Mouse (Mus musculus): Measurements from ENCODE around the gene Rdh16f2. TPM values are rescaled to one million over a fixed set of nuclear protein-coding genes. Genes with fewer than 3 reads are reported as not detected.
"Not testable (repeated sequence)": the region's sequence is repeated elsewhere in the genome, so short reads cannot be mapped to it uniquely, and the experiment has no call there.

Rdh16f2 gene
- polyA plus RNA-seq, 1 experiment from 2014 or later, result not detected

DNA sequence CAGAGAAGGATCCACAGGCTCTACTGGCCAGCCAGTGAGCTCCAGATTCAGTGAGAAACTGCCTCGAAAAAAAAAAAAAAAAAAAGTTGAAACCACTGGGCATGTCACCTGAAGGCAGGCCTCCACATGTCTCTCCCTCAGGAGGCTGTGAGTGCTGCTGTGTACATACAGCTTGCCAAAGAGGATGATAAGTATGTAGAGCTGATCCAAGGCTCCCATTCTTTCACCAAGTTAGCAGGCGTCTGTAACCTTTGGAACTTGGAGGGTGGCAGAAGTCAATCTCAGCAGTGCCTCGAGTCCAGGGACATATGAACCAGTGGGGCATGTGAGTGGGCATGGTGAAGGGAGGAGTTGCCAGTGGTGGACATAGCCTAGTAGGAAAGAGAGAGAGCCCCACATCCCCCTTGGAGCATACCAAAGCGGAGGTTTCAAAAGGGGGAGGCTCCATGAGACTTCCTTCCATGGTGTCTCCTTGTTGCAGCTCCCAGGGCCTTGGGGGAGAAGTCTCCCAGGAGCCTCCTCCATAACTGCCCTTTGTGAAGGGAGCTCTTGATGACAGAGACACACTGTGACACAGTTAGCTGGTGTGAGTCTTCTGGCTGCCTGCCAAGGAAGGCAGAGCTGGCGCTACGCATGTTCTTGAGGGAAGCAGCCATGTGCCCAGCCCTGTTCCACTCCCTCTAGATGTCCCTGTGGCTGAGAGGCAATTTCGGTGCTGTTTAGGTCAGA, 38.6 kb downstream of the Rdh16f2 start:
- H3K36me3 ChIP-seq (ENCODE audit: inconsistent target), result no peaks in the 10 kb centered on the region
- H3K79me2 ChIP-seq (ENCODE audit: inconsistent target), result no peaks in the 10 kb centered on the region
- H3K27ac ChIP-seq, result no peak overlapping the region
- H3K4me3 ChIP-seq (ENCODE audit: inconsistent target), result no peak overlapping the region
- 80% methylated on average over 7 of the region's 7 CpGs for WGBS (ENCODE audit: missing documents)

DNA sequence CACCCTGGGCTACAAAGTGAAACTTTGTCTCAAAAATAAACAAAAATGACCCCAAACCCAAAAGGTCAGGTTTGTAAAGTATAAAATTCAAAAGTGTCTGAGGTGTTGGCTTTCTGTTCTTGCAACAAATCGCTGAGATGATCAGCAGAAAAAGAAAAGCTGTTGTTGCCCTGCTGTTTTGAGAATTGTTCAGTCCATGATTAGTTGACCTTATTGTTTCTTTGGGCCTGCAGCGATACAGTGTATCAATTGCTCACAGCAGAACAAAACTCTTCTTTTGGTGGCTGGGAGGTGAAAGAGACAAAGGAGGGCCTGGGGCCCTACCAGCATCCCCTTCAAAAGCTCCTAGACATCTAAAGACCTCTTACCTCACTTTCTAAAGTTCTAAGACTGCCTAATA, 39.9 kb downstream of the Rdh16f2 start:
- Histone ChIP-seq H3K79me2 (ENCODE audit: inconsistent target) (no peaks in the 10 kb centered on the region), H3K4me3 (ENCODE audit: inconsistent target) (no peak overlapping the region), H3K36me3 (ENCODE audit: inconsistent target) (no peaks in the 10 kb centered on the region), H3K27ac (no peak overlapping the region)
- 86% methylated on average over 2 of the region's 2 CpGs for WGBS (ENCODE audit: missing documents)

DNA sequence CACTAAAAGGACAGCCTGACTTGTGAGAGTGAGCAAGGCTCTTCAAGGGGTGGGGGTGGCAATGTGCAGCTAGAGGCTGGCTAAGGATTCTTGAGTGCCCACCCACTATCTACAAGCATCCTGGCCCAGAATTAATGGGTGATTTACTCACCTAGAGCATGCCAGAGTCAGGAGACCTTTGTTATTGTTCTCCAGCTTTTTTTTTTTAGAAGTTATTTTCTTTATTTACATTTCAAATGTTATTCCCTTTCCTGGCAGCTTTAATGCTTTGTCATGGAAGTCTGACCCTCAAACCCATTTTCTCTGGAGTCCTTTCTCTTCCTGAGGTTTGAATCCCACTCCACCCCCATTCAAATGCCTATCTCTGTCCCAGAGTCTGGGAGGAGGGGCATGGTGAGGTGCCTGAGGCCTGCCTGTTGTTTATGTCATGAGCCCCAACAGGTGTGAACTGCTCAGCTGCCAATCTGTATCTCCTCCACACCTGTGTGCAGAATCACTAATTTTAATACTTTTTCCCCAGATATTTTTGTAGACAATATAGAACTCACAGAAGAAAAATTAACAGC, 41.2 kb downstream of the Rdh16f2 start:
- H3K27ac ChIP-seq, result no peak overlapping the region
- no peak overlapping the region for H3K4me3 ChIP-seq (ENCODE audit: inconsistent target)
- H3K79me2 ChIP-seq (ENCODE audit: inconsistent target), result no peaks in the 10 kb centered on the region
- H3K36me3 ChIP-seq (ENCODE audit: inconsistent target), result no peaks in the 10 kb centered on the region

DNA sequence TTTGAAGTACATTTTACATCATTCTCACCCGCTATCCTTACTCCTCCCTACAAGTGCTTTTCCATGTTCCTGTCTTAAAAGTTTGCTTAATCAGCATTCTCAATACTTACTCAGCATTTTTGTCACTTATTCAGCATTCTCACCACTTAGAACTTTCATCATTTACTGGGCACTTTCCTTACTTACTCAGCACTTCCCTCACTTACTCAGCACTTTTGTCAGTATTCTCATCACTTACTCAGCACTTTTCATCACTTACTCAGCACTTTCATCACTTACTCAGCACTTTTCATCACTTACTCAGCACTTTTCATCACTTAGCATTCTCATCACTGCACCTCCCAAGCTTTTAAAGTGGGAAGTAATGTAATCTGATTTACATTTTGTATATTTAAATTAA, 49.3 kb downstream of the Rdh16f2 start:
- WGBS (ENCODE audit: missing documents), result 92% methylated on average over 1 of the region's 1 CpGs
- H3K4me3 ChIP-seq (ENCODE audit: inconsistent target), result no peak overlapping the region
- no peaks in the 10 kb centered on the region for H3K79me2 ChIP-seq (ENCODE audit: inconsistent target)
- no peak overlapping the region for H3K27ac ChIP-seq
- H3K36me3 ChIP-seq (ENCODE audit: inconsistent target), result no peaks in the 10 kb centered on the region

DNA sequence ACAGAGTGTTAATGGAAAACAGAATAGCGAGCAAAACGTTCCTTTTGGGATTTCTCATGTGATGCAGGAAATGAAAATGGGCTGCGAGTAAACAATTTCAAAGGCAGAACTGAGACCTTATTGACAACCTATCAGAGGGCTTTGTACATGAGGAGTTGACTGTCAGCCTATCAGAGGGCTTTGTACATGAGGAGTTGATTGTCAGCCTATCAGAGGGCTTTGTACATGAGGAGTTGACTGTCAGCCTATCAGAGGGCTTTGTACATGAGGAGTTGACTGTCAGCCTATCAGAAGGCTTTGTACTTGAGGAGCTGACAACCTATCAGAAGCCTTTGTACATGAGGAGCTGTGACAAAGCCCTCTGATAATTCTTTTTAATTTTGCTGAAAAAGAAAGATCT, 50.9 kb downstream of the Rdh16f2 start:
- H3K79me2 ChIP-seq (ENCODE audit: inconsistent target); H3K27ac ChIP-seq; H3K36me3 ChIP-seq (ENCODE audit: inconsistent target); H3K4me3 ChIP-seq (ENCODE audit: inconsistent target): not testable (repeated sequence)
- 100% methylated on average over 3 of the region's 3 CpGs for WGBS (ENCODE audit: missing documents)

DNA sequence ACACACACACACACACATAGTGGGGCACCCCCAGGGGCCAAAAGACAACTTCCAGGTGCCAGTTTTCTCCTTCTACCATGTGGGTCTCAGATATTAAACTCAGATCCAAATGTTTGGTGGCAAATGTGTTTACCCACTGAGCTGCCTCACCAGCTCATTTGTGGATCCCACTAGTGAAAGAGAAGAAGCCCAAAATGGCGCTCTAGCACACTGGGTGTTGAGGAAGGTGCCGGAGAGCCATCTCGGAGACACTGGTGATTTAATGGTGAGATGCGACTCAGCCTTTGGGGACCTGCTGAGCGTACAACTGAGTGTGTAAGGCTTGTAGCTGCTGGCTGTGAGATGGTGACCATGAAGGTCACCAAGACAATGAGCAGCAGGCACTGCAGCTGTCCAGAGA, 51.4 kb downstream of the Rdh16f2 start:
- no peaks in the 10 kb centered on the region for H3K79me2 ChIP-seq (ENCODE audit: inconsistent target)
- no peak overlapping the region for H3K4me3 ChIP-seq (ENCODE audit: inconsistent target)
- no peak overlapping the region for H3K27ac ChIP-seq
- H3K36me3 ChIP-seq (ENCODE audit: inconsistent target), result no peaks in the 10 kb centered on the region
- 98% methylated on average over 5 of the region's 5 CpGs for WGBS (ENCODE audit: missing documents)

DNA sequence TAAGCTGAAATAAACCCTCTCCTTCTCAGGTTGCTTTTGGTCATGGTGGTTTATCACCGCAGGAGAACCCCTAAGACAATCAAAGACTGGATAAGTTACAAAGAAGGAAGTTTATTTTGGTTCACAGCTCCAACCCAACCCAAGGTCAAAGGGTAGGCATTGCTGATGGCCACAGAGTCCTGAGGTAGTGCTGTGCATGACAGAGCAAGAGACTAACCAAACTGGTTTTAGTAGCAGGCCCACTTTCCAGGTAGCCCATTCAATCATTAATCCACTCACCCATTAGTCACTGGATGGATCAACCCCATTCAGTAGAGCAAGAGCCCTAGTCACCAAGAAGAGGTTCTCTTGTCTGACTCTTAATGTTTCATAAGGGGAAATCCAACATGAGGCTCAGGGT, 56.0 kb downstream of the Rdh16f2 start:
- H3K36me3 ChIP-seq (ENCODE audit: inconsistent target), result no peaks in the 10 kb centered on the region
- H3K27ac ChIP-seq, result no peak overlapping the region
- 91% methylated on average over 1 of the region's 1 CpGs for WGBS (ENCODE audit: missing documents)
- no peak overlapping the region for H3K4me3 ChIP-seq (ENCODE audit: inconsistent target)
- H3K79me2 ChIP-seq (ENCODE audit: inconsistent target), result no peaks in the 10 kb centered on the region

DNA sequence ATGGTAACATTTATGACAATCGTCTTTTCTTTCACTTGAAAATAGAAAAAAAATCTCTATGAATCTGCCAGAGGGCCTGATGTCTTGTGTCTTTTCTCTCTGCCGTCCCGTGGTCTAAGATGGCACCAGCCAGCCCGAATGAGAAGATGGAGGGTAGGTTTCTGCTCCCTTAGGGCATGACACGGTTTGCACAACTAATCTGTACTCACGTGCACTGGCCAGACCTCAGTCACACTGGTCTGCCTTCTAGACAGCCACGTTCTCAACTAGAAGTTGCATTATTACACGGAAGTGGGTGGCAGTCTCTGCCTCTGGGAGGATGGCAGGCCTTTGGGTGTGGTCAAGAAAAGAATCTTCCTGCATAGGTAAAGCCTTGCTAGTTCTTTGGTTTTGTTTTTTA, 56.8 kb downstream of the Rdh16f2 start:
- no peak overlapping the region for H3K4me3 ChIP-seq (ENCODE audit: inconsistent target)
- no peaks in the 10 kb centered on the region for H3K36me3 ChIP-seq (ENCODE audit: inconsistent target)
- H3K27ac ChIP-seq, result no peak overlapping the region
- 87% methylated on average over 8 of the region's 8 CpGs for WGBS (ENCODE audit: missing documents)
- no peaks in the 10 kb centered on the region for H3K79me2 ChIP-seq (ENCODE audit: inconsistent target)

DNA sequence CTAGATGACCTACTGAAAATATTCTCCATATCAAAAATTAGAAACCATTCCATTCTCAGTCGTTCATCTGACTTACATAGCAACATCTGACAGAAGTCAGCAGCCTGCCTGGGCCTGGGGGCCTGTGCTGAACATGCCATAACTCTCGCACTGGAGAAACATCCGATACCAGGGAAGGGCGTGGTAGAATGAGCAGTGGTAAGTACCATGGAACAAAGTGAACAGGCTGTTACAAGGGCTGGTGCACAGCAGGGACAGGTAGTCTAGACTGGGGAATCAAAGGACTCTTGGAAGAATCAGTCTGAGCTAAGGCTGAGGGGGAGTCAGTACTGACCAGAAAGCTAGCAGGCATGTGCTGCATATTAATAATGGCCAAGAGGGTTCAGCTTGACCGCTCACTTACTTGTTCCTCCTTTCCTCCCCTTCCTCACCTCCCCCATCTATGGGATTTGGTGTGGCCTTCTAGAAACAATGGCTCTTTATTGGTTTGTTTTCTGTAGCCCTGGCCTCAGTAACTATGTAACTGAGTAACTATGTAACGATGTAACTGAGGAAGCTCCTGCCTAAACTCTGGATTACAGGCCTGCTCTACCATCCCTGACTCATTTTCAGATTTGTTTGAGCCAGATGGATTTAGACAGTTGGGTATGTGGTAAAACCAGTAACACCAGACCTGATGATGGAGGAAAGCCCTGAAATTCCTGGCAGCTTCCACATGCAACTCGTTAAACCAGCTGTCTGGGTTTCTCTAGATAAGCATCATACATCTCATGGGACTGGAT, 58.5 kb downstream of the Rdh16f2 start:
- Histone ChIP-seq H3K79me2 (ENCODE audit: inconsistent target) (no peaks in the 10 kb centered on the region), H3K4me3 (ENCODE audit: inconsistent target) (no peak overlapping the region), H3K27ac (no peak overlapping the region), H3K36me3 (ENCODE audit: inconsistent target) (no peaks in the 10 kb centered on the region)
- WGBS (ENCODE audit: missing documents), result 89% methylated on average over 7 of the region's 7 CpGs

Other genes starting within 250 kb of the Rdh16f2 start
- gene Lrp1, start 245.3 kb upstream of the Rdh16f2 start, polyA plus RNA-seq (2018), result 315 to 785 TPM (median 440 TPM) in 3 replicates
- 122 to 141 TPM (median 128 TPM) in 3 replicates for gene Stat6, start 223.5 kb upstream of the Rdh16f2 start, polyA plus RNA-seq (2018)
- gene Nemp1, start 199.6 kb upstream of the Rdh16f2 start, polyA plus RNA-seq (2018), result 2.7 to 5.4 TPM (median 4.6 TPM) in 3 replicates
- 28.7 to 37.7 TPM (median 31.1 TPM) in 3 replicates for gene Nab2, start 197.9 kb upstream of the Rdh16f2 start, polyA plus RNA-seq (2018)
- 0.11 TPM in 1 of 3 replicates, not detected in the others for gene Myo1a, start 161.3 kb upstream of the Rdh16f2 start, polyA plus RNA-seq (2018)
- gene Tac2, start 142.0 kb upstream of the Rdh16f2 start, polyA plus RNA-seq (2018), result not detected in 3 replicates
- gene Zbtb39, start 126.9 kb upstream of the Rdh16f2 start, polyA plus RNA-seq (2018), result 3.1 to 3.8 TPM (median 3.4 TPM) in 3 replicates
- 0.03 TPM in 1 of 3 replicates, not detected in the others for gene Gpr182, start 114.7 kb upstream of the Rdh16f2 start, polyA plus RNA-seq (2018)
- gene Rdh1, start 106.8 kb upstream of the Rdh16f2 start, polyA plus RNA-seq (2018), result 0.03 TPM in 1 of 3 replicates, not detected in the others
- gene Rdh16f1, start 106.7 kb upstream of the Rdh16f2 start, polyA plus RNA-seq (2018), result not detected in 3 replicates
- gene Rdh9, start 90.1 kb upstream of the Rdh16f2 start, polyA plus RNA-seq (2018), result 0.13 to 0.16 TPM in 2 of 3 replicates, not detected in the other
- not detected in 3 replicates for gene Rdh16, start 65.3 kb upstream of the Rdh16f2 start, polyA plus RNA-seq (2018)
- not detected in 3 replicates for gene Rdh19, start 16.5 kb upstream of the Rdh16f2 start, polyA plus RNA-seq (2018)
- not detected in 3 replicates for gene Rdh7, start 22.3 kb downstream of the Rdh16f2 start, polyA plus RNA-seq (2018)
- not detected in 3 replicates for gene Sdr9c7, start 32.0 kb downstream of the Rdh16f2 start, polyA plus RNA-seq (2018)
- not detected in 3 replicates for gene Hsd17b6, start 141.1 kb downstream of the Rdh16f2 start, polyA plus RNA-seq (2018)
- gene Prim1, start 148.7 kb downstream of the Rdh16f2 start, polyA plus RNA-seq (2018), result 3.5 to 24.5 TPM (median 8.9 TPM) in 3 replicates
- gene Naca, start 169.1 kb downstream of the Rdh16f2 start, polyA plus RNA-seq (2018), result 676 to 712 TPM (median 694 TPM) in 3 replicates
- gene Ptges3, start 192.5 kb downstream of the Rdh16f2 start, polyA plus RNA-seq (2018), result 66.7 to 167 TPM (median 80.1 TPM) in 3 replicates
- 455 to 1,015 TPM (median 549 TPM) in 3 replicates for gene Atp5b, start 216.8 kb downstream of the Rdh16f2 start, polyA plus RNA-seq (2018)
- 20.2 to 33.8 TPM (median 31.2 TPM) in 3 replicates for gene Baz2a, start 225.1 kb downstream of the Rdh16f2 start, polyA plus RNA-seq (2018)